Mouse (Mus musculus) gonadal fat pad, adult 2 months (tissue): ENCODE data around the gene Tex44. TPM values are rescaled to one million over a fixed set of nuclear protein-coding genes. Genes with fewer than 3 reads are reported as not detected.

Source experiments
- DNase-seq: peaks from one replicate; pipeline ENCODE4 v3.0.0-alpha.2; 2012; ENCODE audit warnings: low read depth
- polyA plus RNA-seq: library from polyadenylated mRNA; depleted of rRNA; stranded (reverse); fragments of >200 nt; gene quantifications from 2 replicates; pipeline ENCODE4 v1.2.3, GENCODE M21; 2012; rRNA removed

The Tex44 gene
- 0.78 and 1.3 TPM in 2 replicates for polyA plus RNA-seq

GRCm38 (mm10) chr1:86426128-86426527, at the start of gene Tex44, which contains the start of gene Nmur1:
Gene Tex44, plus strand, starts transcription at chr1:86426329.
Gene Nmur1, minus strand, starts transcription at chr1:86426228.
- DNase-seq, result no peak

GRCm38 (mm10) chr1:86376354-86376753, 49.8 kb upstream of the Tex44 start:
- peak; percentile 63 for DNase-seq

- DNase-seq, result no peak
Observed at GRCm38 (mm10) chr1:86378662-86379061, 47.5 kb upstream of the Tex44 start.

GRCm38 (mm10) chr1:86379161-86379569, 47.0 kb upstream of the Tex44 start:
- DNase-seq, result no peak

DNA sequence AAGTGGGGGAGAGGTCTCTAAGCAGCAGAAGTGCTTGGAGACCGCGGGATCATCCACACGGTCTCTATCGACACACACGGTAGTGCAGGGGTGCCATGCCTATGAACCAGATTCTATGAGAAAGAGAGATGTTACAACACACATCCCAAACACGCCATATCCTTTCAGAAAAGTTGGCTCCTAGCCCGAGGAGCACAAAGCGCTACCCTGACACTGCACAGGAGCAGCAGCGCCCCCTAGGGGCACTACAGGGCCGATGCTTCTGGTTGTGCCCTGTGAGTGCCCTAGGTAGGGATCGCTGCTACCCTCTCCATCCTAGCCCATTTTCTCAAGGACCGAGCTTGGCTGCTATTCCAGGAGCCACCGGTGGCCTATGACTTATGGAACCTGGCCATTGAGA, 45.1 kb upstream of the Tex44 start:
- DNase-seq, result no peak

- no peak for DNase-seq
Observed at GRCm38 (mm10) chr1:86389230-86389629, 36.9 kb upstream of the Tex44 start.

- no peak for DNase-seq
Observed at GRCm38 (mm10) chr1:86391425-86391824, 34.7 kb upstream of the Tex44 start.

DNA sequence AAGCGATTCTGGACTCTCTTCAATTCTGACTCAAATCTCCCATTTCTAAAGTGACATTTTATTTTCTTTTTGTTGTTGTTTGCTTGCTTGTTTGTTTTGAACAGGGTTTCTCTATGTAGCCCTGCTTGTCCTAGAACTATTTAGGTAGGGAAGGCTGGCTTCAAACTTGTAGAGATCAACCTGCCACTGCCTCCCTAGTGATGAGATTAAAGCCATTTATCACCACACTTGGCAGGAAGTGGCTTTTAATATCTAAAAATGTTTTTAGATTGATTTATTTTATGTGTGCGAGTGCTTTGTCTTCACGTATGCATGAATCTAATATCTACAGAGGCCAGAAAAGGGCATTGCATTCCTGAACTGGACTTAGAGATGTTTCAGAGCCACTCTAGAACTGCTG, 32.9 kb upstream of the Tex44 start:
- no peak for DNase-seq

DNA sequence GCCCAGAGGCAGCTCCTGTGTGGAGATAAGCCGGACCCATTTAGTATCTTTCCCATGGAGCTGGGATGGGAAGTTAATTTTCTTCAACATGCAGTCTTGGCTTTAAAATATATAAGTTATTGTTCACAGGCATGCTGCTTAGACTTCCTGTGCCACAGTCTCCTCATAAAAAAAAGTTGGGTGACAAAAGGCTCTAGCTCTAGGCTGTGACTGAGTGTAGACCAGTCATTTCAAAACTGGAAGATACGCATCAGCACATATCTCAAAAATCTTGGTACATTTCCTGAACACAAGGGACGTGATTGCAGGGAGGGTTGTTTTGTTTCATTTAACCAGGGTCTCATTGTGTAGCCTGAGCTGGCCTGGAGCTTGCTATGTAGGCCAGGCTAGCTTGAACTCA, 31.9 kb upstream of the Tex44 start:
- DNase-seq, result no peak

DNA sequence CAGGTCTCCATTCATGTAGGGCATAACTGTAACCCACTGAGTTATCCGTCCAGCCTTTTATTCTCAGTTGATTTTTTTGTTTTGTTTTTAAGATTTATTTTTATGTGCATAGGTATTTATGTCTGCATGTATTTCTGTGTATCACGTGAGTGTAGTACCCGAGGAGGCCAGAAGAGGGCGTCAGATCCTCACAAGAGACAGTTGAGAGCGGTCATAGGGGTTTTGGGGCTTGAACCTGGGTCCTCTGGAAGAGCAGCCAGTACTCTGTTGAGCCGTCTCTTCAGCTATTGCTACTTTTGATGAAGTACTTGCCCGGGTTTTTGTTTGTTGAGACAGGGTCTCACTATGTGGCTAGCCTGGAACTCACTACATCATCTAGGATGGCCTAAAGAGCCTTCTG, 30.2 kb upstream of the Tex44 start:
- no peak for DNase-seq

- DNase-seq, result no peak
Observed at GRCm38 (mm10) chr1:86397621-86398020, 28.5 kb upstream of the Tex44 start.

DNA sequence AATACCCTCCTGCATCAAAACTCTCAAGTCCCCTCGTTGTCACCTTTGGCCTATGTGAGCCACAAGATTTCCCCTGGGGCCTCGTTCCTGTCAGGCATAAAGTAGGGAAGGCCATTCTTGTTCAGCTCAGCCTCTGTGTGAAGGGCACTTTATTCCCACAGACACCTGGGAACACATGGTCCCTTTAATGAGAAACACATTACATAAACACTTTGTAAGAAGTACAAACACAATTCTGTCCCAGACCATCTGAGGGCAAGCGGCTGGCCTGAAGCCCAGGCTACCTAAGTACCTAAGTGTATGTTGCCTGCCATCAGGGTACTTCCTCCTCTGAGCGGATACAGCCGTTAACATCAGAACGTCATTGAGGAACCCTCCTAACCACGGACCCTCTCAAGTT, 27.9 kb upstream of the Tex44 start:
- DNase-seq, result no peak

DNA sequence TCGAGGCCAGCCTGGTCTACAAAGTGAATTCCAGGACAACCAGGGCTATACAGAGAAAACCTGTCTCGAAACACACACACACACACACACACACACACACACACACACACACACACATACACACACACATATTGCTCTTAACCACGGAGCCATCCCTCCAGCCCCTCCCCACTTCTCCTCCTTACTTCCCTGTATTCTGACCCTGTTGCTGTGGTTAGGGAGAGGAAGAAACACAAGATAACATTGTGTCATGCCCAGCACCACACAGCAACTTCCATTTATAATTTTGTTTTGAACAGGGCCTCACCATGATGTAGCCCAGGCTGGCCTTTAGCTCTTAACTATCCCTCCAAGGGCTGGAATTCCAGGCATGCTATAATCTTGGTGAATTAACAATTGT, 26.8 kb upstream of the Tex44 start:
- no peak for DNase-seq

- peak; percentile 97 for DNase-seq
Observed at GRCm38 (mm10) chr1:86400096-86400754, 25.9 kb upstream of the Tex44 start.

GRCm38 (mm10) chr1:86404834-86405233, 21.3 kb upstream of the Tex44 start:
- DNase-seq, result no peak

- DNase-seq, result no peak
Observed at GRCm38 (mm10) chr1:86406313-86406712, 19.8 kb upstream of the Tex44 start.

GRCm38 (mm10) chr1:86406914-86407313, 19.2 kb upstream of the Tex44 start:
- no peak for DNase-seq

- DNase-seq, result no peak
Observed at GRCm38 (mm10) chr1:86408515-86408914, 17.6 kb upstream of the Tex44 start.

- no peak for DNase-seq
Observed at GRCm38 (mm10) chr1:86409476-86409875, 16.7 kb upstream of the Tex44 start.

DNA sequence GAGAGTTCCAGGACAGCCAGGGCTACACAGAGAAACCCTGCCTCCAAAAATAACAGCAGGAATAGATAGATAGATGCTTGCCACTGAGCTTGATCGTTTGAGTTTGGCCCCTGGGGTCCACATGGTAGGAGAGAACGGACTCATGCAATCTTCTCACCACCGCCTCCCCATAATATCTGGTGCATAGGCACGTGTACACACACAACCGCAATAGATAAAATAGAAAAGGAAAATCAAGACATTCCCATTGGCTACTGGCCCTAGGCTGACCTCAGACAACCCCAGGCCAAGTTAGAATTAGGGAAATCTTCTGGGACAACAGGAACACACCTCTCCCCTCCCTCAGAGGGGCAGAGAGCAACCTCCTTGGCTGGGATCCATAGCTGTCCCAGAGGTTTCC, 11.4 kb upstream of the Tex44 start:
- DNase-seq, result no peak

GRCm38 (mm10) chr1:86415144-86415543, 11.0 kb upstream of the Tex44 start:
- DNase-seq, result no peak

GRCm38 (mm10) chr1:86415612-86416184, 10.4 kb upstream of the Tex44 start:
- DNase-seq, result no peak

DNA sequence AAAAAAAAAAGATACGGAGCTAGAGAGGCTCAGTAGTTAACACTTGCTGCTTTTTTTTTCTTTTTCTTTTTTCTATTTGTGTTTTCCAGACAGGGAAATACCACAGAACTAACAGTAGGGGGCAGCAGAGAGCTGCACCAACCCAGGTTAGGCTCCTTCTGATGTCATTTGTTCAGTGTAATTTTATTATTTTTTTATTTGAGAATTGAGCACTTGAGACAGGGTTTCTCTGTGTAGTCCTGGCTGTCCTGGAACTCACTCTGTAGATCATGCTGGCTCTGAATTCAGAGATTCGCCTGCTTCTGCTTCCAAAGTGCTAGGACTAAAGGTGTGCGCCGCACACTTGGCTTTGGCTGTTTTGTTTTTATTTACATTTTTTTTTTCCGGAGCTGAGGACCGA, 9.8 kb upstream of the Tex44 start:
- DNase-seq, result no peak

DNA sequence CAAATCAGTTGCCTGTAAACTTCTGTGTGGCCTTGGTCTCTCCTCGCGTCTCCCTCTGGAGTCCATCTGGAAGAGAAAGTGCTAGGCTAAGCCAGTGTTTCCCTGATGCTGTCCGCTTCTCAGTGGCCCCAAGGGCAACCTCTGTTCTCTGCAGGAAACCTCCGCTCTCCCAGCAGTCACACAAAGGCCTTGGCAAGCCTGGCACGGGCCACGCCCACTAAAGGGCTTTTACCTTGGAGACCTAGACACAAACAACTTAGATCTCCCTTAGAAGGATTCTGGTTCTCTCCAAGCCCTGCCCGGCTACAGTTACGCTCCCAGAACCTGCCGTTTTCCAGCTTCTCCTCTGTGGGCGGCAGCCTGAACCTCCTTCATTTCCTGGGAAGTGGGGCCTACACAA, 5.1 kb upstream of the Tex44 start:
- DNase-seq, result no peak
